Mouse (Mus musculus) embryonic facial prominence, embryonic 14.5 days (tissue): ENCODE data around the gene Sbno2. TPM values are rescaled to one million over a fixed set of nuclear protein-coding genes. Genes with fewer than 3 reads are reported as not detected.

Experiments used
- ATAC-seq: fragments of 200-750 bp; cut with Nextera tagmentation; 2 replicates; pipeline ENCODE4 v1.8.0; 2017; ENCODE audit warnings: low read depth, moderate number of reproducible peaks, moderate TSS enrichment
- DNase-seq: peaks from one replicate; pipeline ENCODE4 v3.0.0-alpha.2; 2015; ENCODE audit warnings: low spot score
- H3K27ac ChIP-seq: fragments of 300-500 bp; sonication (generic); replicated peaks from 2 replicates; pipeline ENCODE4 v1.5.1; 2014; ENCODE audit warnings: low read depth, mild to moderate bottlenecking, low read length, moderate library complexity
- H3K27me3 ChIP-seq: fragments of 300-500 bp; sonication (generic); replicated peaks from 2 replicates; pipeline ENCODE4 v1.6.1; 2014; ENCODE audit warnings: low read length; ENCODE audit not compliant: control insufficient read depth, insufficient read depth
- H3K36me3 ChIP-seq: fragments of 300-500 bp; sonication (generic); 2 replicates; pipeline ENCODE4 v1.6.1; 2014; ENCODE audit warnings: low read length, mixed read lengths; ENCODE audit not compliant: control insufficient read depth, insufficient read depth
- H3K4me1 ChIP-seq: fragments of 300-500 bp; sonication (generic); 2 replicates; pipeline ENCODE4 v1.6.1; 2014; ENCODE audit warnings: antibody characterized with exemption, low read length; ENCODE audit not compliant: control insufficient read depth, insufficient read depth
- H3K4me2 ChIP-seq: fragments of 300-500 bp; sonication (generic); 2 replicates; pipeline ENCODE4 v1.6.1; 2014; ENCODE audit warnings: low read depth, mild to moderate bottlenecking, low read length, moderate library complexity, mixed read lengths
- H3K4me3 ChIP-seq: fragments of 300-500 bp; sonication (generic); 2 replicates; pipeline ENCODE4 v1.5.1; 2014; ENCODE audit warnings: low read depth, mild to moderate bottlenecking, low read length
- H3K9ac ChIP-seq: fragments of 300-500 bp; sonication (generic); 2 replicates; pipeline ENCODE4 v1.6.1; 2014; ENCODE audit warnings: low read depth, mild to moderate bottlenecking, low read length, moderate library complexity, mixed read lengths
- H3K9me3 ChIP-seq: fragments of 300-500 bp; sonication (generic); 2 replicates; pipeline ENCODE4 v1.6.1; 2016; ENCODE audit warnings: low read length; ENCODE audit not compliant: control insufficient read depth
- WGBS: fragments of 180-500 bp; shearing (Covaris S2); extraction: QIAGEN DNeasy Blood & Tissue Kit; methylation state at CpG from one replicate; pipeline ENCODE4 v1.1.7; 2014; 5-methylcytosine and 5-hydroxymethylcytosine counted together
- polyA plus RNA-seq: library from polyadenylated mRNA; unstranded; fragments of >200 nt; fragmentation: Nextera tagmentation; extraction: Ambion mirVana; gene quantifications from 2 replicates; pipeline ENCODE4 v1.2.1, GENCODE M21; 2014

The Sbno2 gene
- polyA plus RNA-seq, 1 experiment from 2014 or later: 14.1 TPM

GRCm38 (mm10) chr10:80017361-80017760 is 88.0 kb downstream of the Sbno2 start:
- WGBS: 69% methylated on average over 3 of the region's 3 CpGs
- H3K27me3 ChIP-seq: peaks cover 39% of the 10 kb centered on the region

GRCm38 (mm10) chr10:80016931-80017330 is 88.4 kb downstream of the Sbno2 start:
- no peak overlapping the region for H3K9ac ChIP-seq
- ATAC-seq: no peak
- 91% methylated on average over 10 of the region's 10 CpGs for WGBS
- H3K4me1 ChIP-seq: 0 out of 2 replicates have a peak, but pooled peaks cover 9% of the 10 kb centered on the region
- no peak overlapping the region for H3K4me2 ChIP-seq
- H3K36me3 ChIP-seq: no peaks in the 10 kb centered on the region
- H3K4me3 ChIP-seq: no peak overlapping the region
- H3K27me3 ChIP-seq: peaks cover 43% of the 10 kb centered on the region
- no peak for DNase-seq
- H3K9me3 ChIP-seq: no peaks in the 10 kb centered on the region
- H3K27ac ChIP-seq: no peak overlapping the region

More at GRCm38 (mm10) chr10:80017361-80017760, 88.0 kb downstream of the Sbno2 start:
- 0 out of 2 replicates have a peak, but pooled peaks cover 9% of the 10 kb centered on the region for H3K4me1 ChIP-seq
- no peak overlapping the region for H3K9ac ChIP-seq
- no peak overlapping the region for H3K4me3 ChIP-seq
- H3K27ac ChIP-seq: no peak overlapping the region
- DNase-seq: no peak
- no peak overlapping the region for H3K4me2 ChIP-seq
- H3K9me3 ChIP-seq: no peaks in the 10 kb centered on the region
- H3K36me3 ChIP-seq: no peaks in the 10 kb centered on the region
- ATAC-seq: no peak

GRCm38 (mm10) chr10:80016511-80016910 is 88.9 kb downstream of the Sbno2 start, which contains the start of gene Arhgap45:
Arhgap45 (plus strand) TSS chr10:80016653.
- H3K27ac ChIP-seq: no peak within 1 kb of the TSS

GRCm38 (mm10) chr10:80015583-80015982 is 89.8 kb downstream of the Sbno2 start:
- no peak overlapping the region for H3K4me3 ChIP-seq
- no peak overlapping the region for H3K9ac ChIP-seq
- 74% methylated on average over 10 of the region's 10 CpGs for WGBS
- H3K4me1 ChIP-seq: 0 out of 2 replicates have a peak, but pooled peaks cover 9% of the 10 kb centered on the region
- no peak overlapping the region for H3K27ac ChIP-seq
- H3K4me2 ChIP-seq: no peak overlapping the region
- ATAC-seq: no peak
- 0 out of 2 replicates have a peak, but pooled peaks cover 11% of the 10 kb centered on the region for H3K36me3 ChIP-seq
- DNase-seq: no peak
- peaks cover 44% of the 10 kb centered on the region for H3K27me3 ChIP-seq
- peaks cover 10% of the 10 kb centered on the region for H3K9me3 ChIP-seq

More at GRCm38 (mm10) chr10:80016511-80016910, 88.9 kb downstream of the Sbno2 start, which contains the start of gene Arhgap45:
- Histone ChIP-seq H3K9me3 (peaks cover under 1% of the 10 kb centered on the region; the same call in 1 of the 2 replicates), H3K4me3 (no peak within 1 kb of the TSS), H3K36me3 (0 out of 2 replicates have a peak, but pooled peaks cover 2% of the 10 kb centered on the region), H3K4me1 (0 out of 2 replicates have a peak, but pooled peaks cover 9% of the 10 kb centered on the region), H3K9ac (no peak within 1 kb of the TSS), H3K4me2 (no peak within 1 kb of the TSS), H3K27me3 (peaks cover 44% of the 10 kb centered on the region)
- ATAC-seq (no peak), DNase-seq (no peak)
- 70% methylated on average over 9 of the region's 11 CpGs for WGBS

GRCm38 (mm10) chr10:80014484-80015290 is 90.7 kb downstream of the Sbno2 start:
- H3K9me3 ChIP-seq: peaks cover 16% of the 10 kb centered on the region
- ATAC-seq (no peak; the same call in 1 of the 2 replicates), DNase-seq (no peak)
- H3K4me3 ChIP-seq: no peak overlapping the region
- peaks cover 17% of the 10 kb centered on the region; the same call in 1 of the 2 replicates for H3K36me3 ChIP-seq
- 0 out of 2 replicates have a peak, but pooled peaks cover 7% of the 10 kb centered on the region for H3K4me1 ChIP-seq
- 24% methylated on average over 26 of the region's 28 CpGs for WGBS
- H3K9ac ChIP-seq: no peak overlapping the region
- H3K4me2 ChIP-seq: no peak overlapping the region
- H3K27me3 ChIP-seq: peaks cover 44% of the 10 kb centered on the region
- H3K27ac ChIP-seq: no peak overlapping the region

- Histone ChIP-seq H3K4me3 (no peak overlapping the region), H3K27me3 (peaks cover 44% of the 10 kb centered on the region), H3K4me1 (no peaks in the 10 kb centered on the region), H3K9me3 (peaks cover 16% of the 10 kb centered on the region), H3K27ac (no peak overlapping the region), H3K9ac (0 out of 2 replicates have a peak overlapping the region, but pooled peaks have one; percentile 25), H3K4me2 (no peak overlapping the region), H3K36me3 (peaks cover 21% of the 10 kb centered on the region; the same call in 1 of the 2 replicates)
- DNase-seq (no peak), ATAC-seq (no peak)
- 26% methylated on average over 25 of the region's 25 CpGs for WGBS
Observed at GRCm38 (mm10) chr10:80013609-80014008, 91.8 kb downstream of the Sbno2 start.

- Histone ChIP-seq H3K9me3 (peaks cover 16% of the 10 kb centered on the region), H3K27me3 (peaks cover 44% of the 10 kb centered on the region), H3K4me2 (no peak overlapping the region), H3K4me3 (no peak overlapping the region), H3K36me3 (peaks cover 21% of the 10 kb centered on the region; the same call in 1 of the 2 replicates), H3K27ac (no peak overlapping the region), H3K9ac (no peak overlapping the region), H3K4me1 (no peaks in the 10 kb centered on the region)
- WGBS: 87% methylated on average over 6 of the region's 6 CpGs
- DNase-seq: no peak
- no peak for ATAC-seq
Observed at GRCm38 (mm10) chr10:80011740-80012139, 93.6 kb downstream of the Sbno2 start.
